Mouse (Mus musculus) heart, embryonic 14.5 days (tissue): ENCODE measurements at regions not wholly inside any gene's neighbourhood (a gene's known extent, or its start where the extent isn't known, plus 50 kb on each side); places are given as distances from the start of the nearest gene placed in this dataset.

Experiments
- ATAC-seq: fragments of 200-750 bp; cut with Nextera tagmentation; 2 replicates; pipeline ENCODE4 v1.8.0; 2017; ENCODE audit warnings: low read depth, moderate TSS enrichment; ENCODE audit not compliant: insufficient number of reproducible peaks, insufficient read depth, low FRiP score
- H3K27ac ChIP-seq, 2 experiments: fragments of 200-500 bp in 1 of 2; fragments of 300-500 bp in 1 of 2; sonication (generic) in 1 of 2; replicated peaks in 1 of 2; 2 replicates each; pipeline ENCODE4 v1.5.1; 2012 to 2014; ENCODE audit warnings: low read depth in 2 of 2, low read length in 2 of 2, control low read depth in 1 of 2, mild to moderate bottlenecking in 1 of 2, mixed read lengths in 1 of 2; ENCODE audit not compliant: control insufficient read depth in 1 of 2, insufficient read depth in 1 of 2
- H3K27me3 ChIP-seq: fragments of 300-500 bp; sonication (generic); 2 replicates; pipeline ENCODE4 v1.6.1; 2014; ENCODE audit warnings: mild to moderate bottlenecking, low read length, control low read depth; ENCODE audit not compliant: control insufficient read depth, insufficient read depth
- H3K36me3 ChIP-seq: fragments of 300-500 bp; sonication (generic); 2 replicates; pipeline ENCODE4 v1.6.1; 2014; ENCODE audit warnings: mild to moderate bottlenecking, control low read depth, low read length, mixed read lengths; ENCODE audit not compliant: control insufficient read depth, insufficient read depth
- H3K4me1 ChIP-seq, 2 experiments: fragments of 200-500 bp in 1 of 2; fragments of 300-500 bp in 1 of 2; sonication (generic) in 1 of 2; 2 replicates each; pipeline ENCODE4 v1.6.1; 2012 to 2014; ENCODE audit warnings: low read length in 2 of 2, control low read depth in 1 of 2, mixed read lengths in 1 of 2; ENCODE audit not compliant: control insufficient read depth in 2 of 2, insufficient read depth in 2 of 2
- H3K4me2 ChIP-seq: fragments of 300-500 bp; sonication (generic); 2 replicates; pipeline ENCODE4 v1.6.1; 2014; ENCODE audit warnings: mild to moderate bottlenecking, low read length
- H3K4me3 ChIP-seq, 2 experiments: fragments of 200-500 bp in 1 of 2; fragments of 300-500 bp in 1 of 2; sonication (generic) in 1 of 2; 2 replicates each; pipeline ENCODE4 v1.5.1; 2012 to 2014; ENCODE audit warnings: low read length in 2 of 2, mild to moderate bottlenecking in 2 of 2, control low read depth in 1 of 2, low read depth in 1 of 2, moderate library complexity in 1 of 2; ENCODE audit not compliant: control insufficient read depth in 1 of 2, insufficient read depth in 1 of 2
- H3K9ac ChIP-seq: fragments of 300-500 bp; sonication (generic); 2 replicates; pipeline ENCODE4 v1.6.1; 2014; ENCODE audit warnings: mild to moderate bottlenecking, low read length
- H3K9me3 ChIP-seq: fragments of 300-500 bp; sonication (generic); 2 replicates; pipeline ENCODE4 v1.6.1; 2016; ENCODE audit warnings: low read length, control low read depth; ENCODE audit not compliant: control insufficient read depth
- WGBS: fragments of 180-500 bp; shearing (Covaris S2); extraction: QIAGEN DNeasy Blood & Tissue Kit; methylation state at CpG from one replicate; pipeline ENCODE4 v1.1.7; 2014; 5-methylcytosine and 5-hydroxymethylcytosine counted together

DNA sequence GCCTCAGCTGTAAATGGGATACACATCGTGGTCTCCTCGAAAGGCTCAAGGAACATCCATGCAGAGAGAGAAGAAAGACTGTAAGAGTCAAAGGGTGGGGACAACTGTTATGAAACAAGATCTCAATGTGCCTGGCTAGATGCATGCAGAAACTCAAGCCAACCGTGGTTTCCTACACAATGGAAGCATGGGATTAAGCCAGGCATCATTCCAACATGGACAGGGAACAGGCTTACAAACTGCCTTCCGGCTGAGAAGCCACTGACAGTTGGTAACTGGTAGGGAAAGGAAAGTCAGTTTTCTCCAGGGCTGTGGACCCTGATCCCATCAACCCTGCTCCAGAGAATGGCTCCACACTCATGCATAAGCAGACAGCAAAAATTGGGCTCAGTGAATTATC is 350.5 kb downstream of the Gm9195 start:
- H3K27me3 ChIP-seq, result no peaks in the 10 kb centered on the region
- H3K4me1 ChIP-seq, result peaks cover 3 to 10% of the 10 kb centered on the region in 2 experiments; a peak in 3 of 4 replicates
- H3K4me2 ChIP-seq, result no peak overlapping the region
- no peak for ATAC-seq
- no peak overlapping the region for H3K4me3 ChIP-seq
- no peak overlapping the region for H3K9ac ChIP-seq
- no peak overlapping the region for H3K27ac ChIP-seq
- 0 out of 2 replicates have a peak, but pooled peaks cover 5% of the 10 kb centered on the region for H3K9me3 ChIP-seq
- WGBS, result 77% methylated on average over 4 of the region's 4 CpGs
- H3K36me3 ChIP-seq, result no peaks in the 10 kb centered on the region

DNA sequence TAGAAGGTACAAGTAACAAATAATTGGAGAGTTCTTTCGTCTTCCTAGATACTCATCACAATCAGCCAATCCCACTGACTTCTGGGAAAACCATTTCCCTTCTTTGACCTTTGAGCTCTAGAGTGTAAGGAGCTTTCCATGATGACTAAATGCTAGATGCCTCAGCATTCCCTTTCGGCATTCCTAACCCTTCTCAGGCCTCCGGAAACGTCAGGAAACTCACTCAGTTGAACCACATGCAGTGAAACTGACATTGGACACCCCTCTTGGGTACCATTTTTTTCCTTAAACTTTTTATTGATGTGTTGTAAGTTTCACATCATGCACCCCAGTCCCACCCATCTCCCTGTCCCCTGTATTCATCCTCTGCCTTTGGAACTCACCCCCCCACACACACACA is 361.5 kb downstream of the Gm9195 start:
- no peak for ATAC-seq
- H3K4me2 ChIP-seq, result no peak overlapping the region
- H3K9me3 ChIP-seq, result no peaks in the 10 kb centered on the region
- 70% methylated on average over 4 of the region's 4 CpGs for WGBS
- no peaks in the 10 kb centered on the region for H3K4me1 ChIP-seq
- H3K9ac ChIP-seq, result no peak overlapping the region
- no peaks in the 10 kb centered on the region for H3K36me3 ChIP-seq
- no peak overlapping the region for H3K27ac ChIP-seq
- H3K4me3 ChIP-seq, result no peak overlapping the region
- H3K27me3 ChIP-seq, result no peaks in the 10 kb centered on the region

DNA sequence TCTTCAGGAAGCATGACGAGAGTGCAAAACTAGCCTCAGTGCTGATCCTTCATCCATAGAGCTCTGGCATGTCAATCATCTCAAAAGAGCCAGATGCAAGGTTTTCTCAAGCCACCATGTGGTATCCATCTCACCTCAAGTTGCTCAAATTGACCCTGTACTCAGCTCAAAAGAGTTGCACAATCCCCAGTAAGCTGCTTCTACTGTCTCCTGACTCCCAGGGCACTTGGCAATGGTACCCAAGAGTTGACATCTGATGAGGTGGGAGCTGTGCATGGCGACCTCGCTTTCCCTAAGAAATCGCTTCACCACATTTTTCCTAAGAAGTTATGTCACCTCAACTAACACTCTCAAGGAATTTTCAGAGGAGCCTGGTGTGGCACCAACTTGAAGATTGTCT is 369.9 kb downstream of the Gm9195 start:
- Histone ChIP-seq H3K9ac (no peak overlapping the region), H3K27ac (no peak overlapping the region), H3K36me3 (no peaks in the 10 kb centered on the region), H3K4me3 (no peak overlapping the region), H3K4me1 (0 out of 4 replicates have a peak, but pooled peaks cover 0 to under 1% of the 10 kb centered on the region in 2 experiments), H3K4me2 (no peak overlapping the region), H3K9me3 (no peaks in the 10 kb centered on the region), H3K27me3 (no peaks in the 10 kb centered on the region)
- WGBS, result 89% methylated on average over 4 of the region's 4 CpGs
- no peak for ATAC-seq

DNA sequence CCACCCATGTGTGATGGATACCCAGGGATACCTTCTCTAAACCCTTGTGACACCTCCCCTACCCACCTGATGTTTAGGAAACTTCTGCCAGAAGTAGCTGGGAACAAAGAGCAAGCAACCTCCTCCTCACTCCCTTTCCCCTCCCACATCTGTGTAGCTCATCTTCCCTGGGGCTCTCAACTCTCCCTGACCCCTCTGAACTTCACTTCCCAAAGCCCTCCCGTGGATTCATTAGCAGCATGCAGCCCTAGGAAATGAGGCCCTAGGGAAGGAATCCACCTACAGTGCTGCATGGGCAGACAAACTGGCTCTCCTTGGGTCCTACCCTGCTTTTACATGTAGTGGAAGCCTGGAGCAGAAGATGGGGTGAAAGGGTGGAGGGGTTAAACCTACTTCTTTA is 370.6 kb downstream of the Gm9195 start:
- no peak for ATAC-seq
- H3K36me3 ChIP-seq, result no peaks in the 10 kb centered on the region
- H3K27ac ChIP-seq, result no peak overlapping the region
- no peaks in the 10 kb centered on the region for H3K9me3 ChIP-seq
- H3K4me1 ChIP-seq, result 0 out of 4 replicates have a peak, but pooled peaks cover 0 to 2% of the 10 kb centered on the region in 2 experiments
- no peak overlapping the region for H3K4me2 ChIP-seq
- no peak overlapping the region for H3K4me3 ChIP-seq
- H3K9ac ChIP-seq, result no peak overlapping the region
- 6% methylated on average over 1 of the region's 1 CpGs for WGBS
- H3K27me3 ChIP-seq, result no peaks in the 10 kb centered on the region

DNA sequence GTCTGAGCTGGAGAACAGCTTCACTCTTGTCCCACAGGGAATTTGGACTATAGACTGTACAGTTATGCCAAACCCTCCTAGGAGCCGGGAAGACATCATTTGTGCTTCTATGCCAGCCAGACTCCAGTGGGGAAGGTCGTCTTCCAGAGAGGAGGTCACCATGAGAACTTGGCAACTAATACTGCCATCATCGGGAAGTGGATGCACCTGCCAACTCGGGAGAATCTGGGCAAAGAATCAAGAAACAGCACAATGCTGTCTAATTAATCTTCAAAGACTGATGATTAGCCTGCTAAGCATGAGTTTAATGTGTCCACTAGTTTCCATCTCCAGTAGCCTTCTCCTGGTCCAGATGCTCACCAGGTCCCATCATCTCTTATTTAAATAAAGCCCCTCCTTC is 374.8 kb downstream of the Gm9195 start:
- Histone ChIP-seq H3K4me3 (no peak overlapping the region), H3K4me1 (peaks cover 3 to 7% of the 10 kb centered on the region in 2 experiments; a peak in 2 of 4 replicates), H3K27ac (no peak overlapping the region), H3K4me2 (no peak overlapping the region), H3K36me3 (no peaks in the 10 kb centered on the region), H3K27me3 (no peaks in the 10 kb centered on the region), H3K9me3 (no peaks in the 10 kb centered on the region), H3K9ac (no peak overlapping the region)
- ATAC-seq, result no peak
- WGBS, result 58% methylated on average over 4 of the region's 4 CpGs

DNA sequence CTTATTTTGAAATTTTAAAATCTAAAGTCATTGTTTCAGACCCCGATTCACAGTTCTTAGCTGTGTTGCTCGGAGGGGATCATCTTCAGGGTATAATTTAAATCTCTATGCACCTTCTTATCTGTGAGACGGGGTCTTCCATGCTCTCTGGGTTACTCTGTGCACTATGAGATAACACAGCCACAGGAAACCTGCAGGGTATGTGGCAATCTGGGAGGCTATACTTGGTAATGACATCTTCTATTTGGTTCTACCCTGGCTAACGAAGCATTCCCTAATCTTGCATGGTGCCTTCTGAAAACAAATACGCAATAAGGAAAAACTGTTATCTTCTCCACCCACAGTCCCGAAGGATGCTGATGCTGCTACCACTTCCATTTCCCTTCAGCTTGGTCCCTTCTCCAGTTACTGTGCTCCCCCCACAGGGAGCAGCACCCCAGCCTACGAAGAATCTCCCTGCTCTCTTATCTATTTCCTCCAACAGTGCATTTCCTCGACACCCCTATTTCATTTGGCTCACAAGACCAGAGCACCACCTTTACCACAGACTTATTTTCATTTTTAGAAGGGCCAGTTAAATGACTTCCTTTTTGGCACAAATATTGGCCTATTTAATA is 378.2 kb downstream of the Gm9195 start:
- 47% methylated on average over 8 of the region's 8 CpGs for WGBS
- H3K36me3 ChIP-seq, result no peaks in the 10 kb centered on the region
- no peak overlapping the region for H3K27ac ChIP-seq
- ATAC-seq, result no peak
- H3K9me3 ChIP-seq, result no peaks in the 10 kb centered on the region
- no peak overlapping the region for H3K4me2 ChIP-seq
- H3K4me3 ChIP-seq, result no peak overlapping the region
- no peak overlapping the region for H3K9ac ChIP-seq
- H3K27me3 ChIP-seq, result no peaks in the 10 kb centered on the region
- H3K4me1 ChIP-seq, result peaks cover 3 to 7% of the 10 kb centered on the region in 2 experiments; a peak in 2 of 4 replicates

DNA sequence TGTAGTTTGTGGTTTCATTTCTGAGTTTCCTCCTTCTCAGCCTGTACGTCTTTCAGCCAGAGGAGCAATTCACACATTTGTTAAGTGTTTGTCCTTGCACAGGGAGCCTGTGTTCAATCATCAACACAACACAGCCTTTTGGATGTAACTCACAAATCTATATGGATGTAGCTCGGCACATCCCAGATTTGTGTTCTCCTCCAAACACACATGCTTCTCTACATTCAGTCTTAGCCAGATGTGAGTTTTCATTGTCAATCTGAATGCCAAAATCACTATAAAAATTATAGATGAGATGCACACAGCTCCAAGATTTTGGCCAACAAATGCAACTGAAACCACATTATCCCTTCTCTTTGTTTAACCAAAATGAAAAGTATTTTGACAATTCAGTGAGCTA is 380.9 kb downstream of the Gm9195 start:
- H3K4me1 ChIP-seq, result peaks cover 2 to 7% of the 10 kb centered on the region in 2 experiments; a peak in 2 of 4 replicates
- no peak overlapping the region for H3K27ac ChIP-seq
- H3K36me3 ChIP-seq, result no peaks in the 10 kb centered on the region
- no peak for ATAC-seq
- H3K4me2 ChIP-seq, result no peak overlapping the region
- no peak overlapping the region for H3K9ac ChIP-seq
- no peak overlapping the region for H3K4me3 ChIP-seq
- H3K9me3 ChIP-seq, result no peaks in the 10 kb centered on the region
- no peaks in the 10 kb centered on the region for H3K27me3 ChIP-seq
- WGBS, result 61% methylated on average over 2 of the region's 2 CpGs

DNA sequence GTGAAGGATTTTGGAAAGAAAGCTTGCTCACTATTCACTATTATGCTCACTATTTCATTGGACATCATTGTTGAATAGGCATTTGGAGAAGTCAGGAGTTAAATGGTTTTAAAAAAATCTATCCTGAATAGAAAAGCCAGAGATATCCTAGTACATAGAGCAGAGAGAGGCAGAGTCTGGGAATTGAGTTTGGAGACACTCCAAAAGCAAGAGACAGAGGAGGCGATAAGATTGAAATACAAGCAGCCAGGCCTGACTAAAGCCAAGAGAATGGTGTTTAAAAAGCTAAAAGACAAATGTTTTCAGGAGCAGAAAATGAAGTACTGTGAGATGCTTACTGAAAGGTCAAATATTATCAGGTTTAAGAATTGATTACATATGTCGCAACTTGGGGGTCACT is 400.1 kb downstream of the Gm9195 start:
- no peak overlapping the region for H3K4me2 ChIP-seq
- H3K27me3 ChIP-seq, result no peaks in the 10 kb centered on the region
- H3K9ac ChIP-seq, result no peak overlapping the region
- H3K4me3 ChIP-seq, result no peak overlapping the region
- no peaks in the 10 kb centered on the region for H3K9me3 ChIP-seq
- WGBS, result 51% methylated on average over 2 of the region's 2 CpGs
- no peak overlapping the region for H3K27ac ChIP-seq
- no peaks in the 10 kb centered on the region for H3K36me3 ChIP-seq
- ATAC-seq, result no peak
- H3K4me1 ChIP-seq, result no peaks in the 10 kb centered on the region
